Mouse (Mus musculus) heart, adult 2 months (tissue): ENCODE data around the gene Zfp202. TPM values are rescaled to one million over a fixed set of nuclear protein-coding genes. Genes with fewer than 3 reads are reported as not detected.

Experiments
- DNase-seq, 2 experiments: peaks; one replicate each; pipeline ENCODE4 v3.0.0; 2021
- H3K27ac ChIP-seq: fragments of 200-600 bp; 2 replicates; pipeline ENCODE4 v1.8.1; 2022
- H3K27me3 ChIP-seq: fragments of 200-500 bp; 2 replicates; pipeline ENCODE4 v1.6.1; 2012; ENCODE audit warnings: mild to moderate bottlenecking, low read length, inconsistent platforms, mixed read lengths; ENCODE audit not compliant: control insufficient read depth, insufficient read depth
- H3K36me3 ChIP-seq: fragments of 200-500 bp; 2 replicates; pipeline ENCODE4 v1.6.1; 2012; ENCODE audit warnings: low read length, inconsistent platforms; ENCODE audit not compliant: control insufficient read depth, insufficient read depth
- H3K4me1 ChIP-seq: fragments of 200-500 bp; 2 replicates; pipeline ENCODE4 v1.6.1; 2011; ENCODE audit warnings: low read length; ENCODE audit not compliant: control insufficient read depth, insufficient read depth
- H3K4me3 ChIP-seq: fragments of 200-600 bp; 2 replicates; pipeline ENCODE4 v1.8.1; 2022
- H3K79me2 ChIP-seq: fragments of 200-500 bp; replicated peaks from 2 replicates; pipeline ENCODE4 v1.6.1; 2012; ENCODE audit warnings: mild to moderate bottlenecking, inconsistent platforms, low read length, moderate library complexity, mixed read lengths; ENCODE audit not compliant: control insufficient read depth, insufficient read depth
- H3K9ac ChIP-seq: fragments of 200-500 bp; 2 replicates; pipeline ENCODE4 v1.6.1; 2012; ENCODE audit warnings: low read depth, mild to moderate bottlenecking, control low read depth, inconsistent platforms, low read length, mixed read lengths
- CTCF ChIP-seq: fragments of 200-600 bp; IDR thresholded peaks from 2 replicates; pipeline ENCODE4 v1.8.1; 2022; ENCODE audit warnings: antibody characterized with exemption, mild to moderate bottlenecking, moderate library complexity
- EP300 ChIP-seq: fragments of 200-500 bp; IDR thresholded peaks from 2 replicates; pipeline ENCODE4 v1.6.1; 2011; ENCODE audit warnings: low read depth, low read length, control low read depth; ENCODE audit not compliant: insufficient read depth
- POLR2A ChIP-seq: fragments of 200-500 bp; IDR thresholded peaks from 2 replicates; pipeline ENCODE4 v1.6.1; 2011; ENCODE audit warnings: mild to moderate bottlenecking, low read depth, low read length, control low read depth; ENCODE audit not compliant: insufficient read depth
- WGBS: fragments of 180-500 bp; shearing (Covaris S2); methylation state at CpG from one replicate; pipeline ENCODE4 v1.1.7; 2018; 5-methylcytosine and 5-hydroxymethylcytosine counted together
- intact Hi-C: fragments of 180-260 bp; cut with DNase I; formaldehyde crosslinking; loops from one replicate; pipeline ENCODE4 v1.15.1; 2025
- polyA plus RNA-seq: library from polyadenylated mRNA; depleted of rRNA; stranded (reverse); fragments of >200 nt; gene quantifications from 2 replicates; pipeline ENCODE4 v1.2.3, GENCODE M21; 2012; rRNA removed
- total RNA-seq, 2 experiments: library from RNA; stranded (reverse); gene quantifications; 2 replicates each; pipeline ENCODE4 v1.2.3; 2021

The Zfp202 gene
- total and polyA plus RNA-seq, 3 experiments, result 1.2 to 2.8 (median 2.7) TPM

DNA sequence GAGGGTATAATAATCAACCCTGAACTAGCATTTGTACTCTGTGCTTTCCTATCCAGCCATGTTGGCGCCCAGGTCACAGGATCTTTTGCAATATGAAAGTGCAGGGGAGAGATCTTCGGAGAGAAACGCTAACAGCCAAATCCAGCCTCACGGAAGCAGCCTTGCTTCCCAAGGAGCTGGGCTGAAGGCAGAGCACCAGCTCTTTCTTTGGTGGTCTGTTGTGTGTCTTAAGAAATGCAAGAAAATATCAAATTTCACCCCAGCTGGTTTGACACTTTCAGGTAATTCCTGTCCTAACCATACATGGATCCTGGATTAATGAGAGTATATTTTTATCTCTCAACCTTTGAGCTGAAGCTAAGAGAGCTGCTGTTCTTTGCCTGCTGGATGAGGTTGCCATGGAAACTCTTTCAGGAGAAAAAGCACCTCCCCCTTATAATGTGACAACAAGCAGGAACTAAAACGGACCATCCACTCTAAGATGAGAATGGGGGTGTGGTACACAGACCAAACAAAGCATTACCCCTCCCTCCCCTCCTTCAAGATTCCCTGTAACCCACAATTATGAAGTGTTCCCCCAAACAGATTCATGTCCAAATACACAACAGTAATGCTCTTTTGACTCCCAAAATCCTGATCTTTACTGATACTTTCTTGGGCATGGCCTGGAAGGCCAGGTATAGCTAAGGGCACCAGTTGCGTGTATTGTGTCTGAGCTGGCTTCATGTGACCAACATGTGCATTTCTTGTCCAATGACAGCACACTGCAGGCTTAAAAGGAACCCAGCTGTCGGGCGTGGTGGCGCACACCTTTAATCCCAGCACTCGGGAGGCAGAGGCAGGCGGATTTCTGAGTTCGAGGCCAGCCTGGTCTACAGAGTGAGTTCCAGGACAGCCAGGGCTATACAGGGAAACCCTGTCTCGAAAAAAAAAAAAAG, 50.1 kb downstream of the Zfp202 start:
- intact Hi-C loops, result no loop called here
- Histone ChIP-seq H3K79me2 (no peaks in the 10 kb centered on the region), H3K36me3 (no peaks in the 10 kb centered on the region; the same call in 1 of the 2 replicates), H3K4me3 (peak overlapping the region; percentile 45), H3K4me1 (no peaks in the 10 kb centered on the region), H3K27ac (peak overlapping the region; percentile 23), H3K27me3 (no peaks in the 10 kb centered on the region), H3K9ac (peak overlapping the region; percentile 38)
- TF ChIP-seq POLR2A, result no peak
- TF ChIP-seq CTCF, result no peak
- DNase-seq, result no peak
- 61% methylated on average over 13 of the region's 13 CpGs for WGBS

DNA sequence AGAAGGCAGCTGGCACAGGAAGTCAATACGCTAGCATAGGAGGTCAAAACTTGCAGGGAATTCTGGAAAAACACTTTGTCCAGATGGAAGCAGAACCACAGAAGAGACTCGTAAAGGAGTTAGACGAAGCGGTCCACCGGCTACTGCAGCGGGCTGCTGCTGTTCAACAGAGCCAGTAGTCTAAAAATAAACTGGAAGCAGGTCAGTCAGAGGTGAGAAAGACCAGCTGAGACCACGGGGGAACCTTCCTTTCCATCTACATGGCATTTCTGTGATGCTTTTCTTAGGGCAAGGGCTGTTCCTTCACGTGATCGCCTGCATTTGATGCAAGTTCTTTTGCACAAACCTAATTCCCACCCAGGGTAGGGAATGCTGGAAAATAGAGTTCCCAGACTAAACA, 53.4 kb downstream of the Zfp202 start:
- TF ChIP-seq POLR2A, result no peak
- Histone ChIP-seq H3K27me3 (no peaks in the 10 kb centered on the region), H3K36me3 (no peaks in the 10 kb centered on the region; the same call in none of the 2 replicates), H3K9ac (no peak overlapping the region), H3K4me1 (peaks cover 2% of the 10 kb centered on the region), H3K79me2 (no peaks in the 10 kb centered on the region), H3K4me3 (no peak overlapping the region), H3K27ac (no peak overlapping the region)
- 25% methylated on average over 9 of the region's 9 CpGs for WGBS
- intact Hi-C loops, result no loop called here
- no peak for DNase-seq

DNA sequence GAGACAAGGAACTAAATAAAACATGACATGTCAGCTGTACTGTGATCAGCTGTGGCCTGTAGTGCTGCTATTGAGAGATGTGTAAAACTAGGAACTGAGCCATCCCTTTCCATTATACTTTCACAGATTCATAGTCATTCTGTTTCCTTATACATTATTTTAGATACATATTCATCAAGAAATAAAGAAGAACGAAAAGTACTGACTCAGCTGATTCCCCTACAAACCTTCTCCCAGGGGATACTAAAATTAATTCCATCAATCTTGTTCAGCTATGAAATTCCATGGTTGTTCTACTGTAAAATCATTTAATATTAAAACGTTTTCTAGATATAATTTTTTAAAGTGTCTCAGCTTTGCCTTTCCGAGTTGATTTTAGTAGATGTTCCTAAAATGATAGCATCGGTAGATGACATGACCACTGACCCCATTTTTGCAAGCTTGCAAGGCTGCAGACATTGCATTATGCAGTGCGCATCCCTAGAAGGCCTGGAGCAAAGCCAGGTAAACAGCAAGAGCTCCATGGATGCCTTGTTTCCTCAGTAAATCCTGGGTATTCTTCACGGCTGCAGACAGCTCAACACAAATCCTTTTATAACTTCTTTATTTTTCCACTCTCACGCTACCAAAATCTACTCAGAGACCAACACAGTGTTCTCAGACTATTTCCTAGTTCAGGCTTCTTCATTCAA, 54.0 kb downstream of the Zfp202 start:
- Histone ChIP-seq H3K27ac (no peak overlapping the region), H3K9ac (no peak overlapping the region), H3K36me3 (no peaks in the 10 kb centered on the region; the same call in none of the 2 replicates), H3K4me3 (no peak overlapping the region), H3K79me2 (no peaks in the 10 kb centered on the region), H3K27me3 (no peaks in the 10 kb centered on the region), H3K4me1 (peaks cover 2% of the 10 kb centered on the region)
- intact Hi-C loops, result no loop called here
- 80% methylated on average over 7 of the region's 7 CpGs for WGBS
- DNase-seq, result no peak
- TF ChIP-seq EP300 (no peak), CTCF (no peak), POLR2A (no peak)

DNA sequence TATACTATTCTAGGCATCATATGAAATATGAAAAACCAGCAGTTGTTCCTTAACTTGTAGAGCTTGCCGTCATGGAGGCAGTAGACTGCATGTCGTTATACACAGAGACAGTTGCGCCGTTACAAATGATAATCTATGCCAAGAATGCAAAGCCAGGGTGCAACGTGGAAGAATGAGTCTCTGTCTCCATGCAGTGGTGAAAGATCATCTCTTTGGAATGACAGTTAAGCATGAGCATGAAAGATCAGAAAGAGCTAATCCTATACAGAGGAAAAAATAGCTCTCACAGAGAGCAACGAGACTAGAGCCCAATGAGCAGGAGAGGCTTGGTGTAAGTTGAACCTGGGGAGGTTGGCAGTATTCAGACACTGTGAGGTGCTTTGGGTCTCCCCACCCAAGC, 54.6 kb downstream of the Zfp202 start:
- intact Hi-C loops, result no loop called here
- no peak overlapping the region for H3K27ac ChIP-seq
- WGBS, result 73% methylated on average over 6 of the region's 6 CpGs

DNA sequence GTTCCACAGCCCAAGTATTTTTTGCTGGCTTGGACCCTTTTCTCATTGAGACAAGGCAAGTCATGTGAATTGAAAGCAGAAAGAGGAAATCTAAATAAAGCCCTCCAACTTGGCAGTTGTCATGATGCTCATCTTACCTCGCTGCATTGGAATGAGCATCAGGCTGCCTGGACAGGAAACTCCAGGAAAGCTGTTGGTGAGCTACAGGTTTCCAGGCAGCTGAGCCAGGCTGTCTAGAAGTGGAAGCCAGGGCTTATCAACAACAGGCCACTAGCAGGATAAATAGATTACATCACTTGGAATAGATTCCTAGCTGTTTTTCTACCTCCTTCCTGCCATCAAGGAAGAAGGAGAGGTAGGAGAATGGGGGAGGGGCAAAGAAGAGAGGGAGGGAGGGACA, 57.0 kb downstream of the Zfp202 start:
- H3K36me3 ChIP-seq, result no peaks in the 10 kb centered on the region; the same call in none of the 2 replicates
- DNase-seq, result peak in 1 of 2 experiments; percentile 18
- no peak overlapping the region for H3K4me3 ChIP-seq
- H3K4me1 ChIP-seq, result peaks cover 2% of the 10 kb centered on the region
- no peaks in the 10 kb centered on the region for H3K79me2 ChIP-seq
- WGBS, result 8% methylated on average over 1 of the region's 1 CpGs
- no peak for TF ChIP-seq POLR2A
- no peak for TF ChIP-seq EP300
- no peak for TF ChIP-seq CTCF
- peak overlapping the region; percentile 33; the same call in 1 of the 2 replicates for H3K27ac ChIP-seq
- intact Hi-C loops, result no loop called here
- no peaks in the 10 kb centered on the region for H3K27me3 ChIP-seq
- H3K9ac ChIP-seq, result no peak overlapping the region

More for the DNA sequence above, 54.6 kb downstream of the Zfp202 start:
- H3K79me2 ChIP-seq, result no peaks in the 10 kb centered on the region
- no peak for DNase-seq
- H3K9ac ChIP-seq, result no peak overlapping the region
- no peak overlapping the region for H3K4me3 ChIP-seq
- H3K27me3 ChIP-seq, result no peaks in the 10 kb centered on the region
- no peaks in the 10 kb centered on the region; the same call in none of the 2 replicates for H3K36me3 ChIP-seq
- TF ChIP-seq POLR2A (no peak), EP300 (no peak), CTCF (no peak)
- peaks cover 2% of the 10 kb centered on the region for H3K4me1 ChIP-seq

DNA sequence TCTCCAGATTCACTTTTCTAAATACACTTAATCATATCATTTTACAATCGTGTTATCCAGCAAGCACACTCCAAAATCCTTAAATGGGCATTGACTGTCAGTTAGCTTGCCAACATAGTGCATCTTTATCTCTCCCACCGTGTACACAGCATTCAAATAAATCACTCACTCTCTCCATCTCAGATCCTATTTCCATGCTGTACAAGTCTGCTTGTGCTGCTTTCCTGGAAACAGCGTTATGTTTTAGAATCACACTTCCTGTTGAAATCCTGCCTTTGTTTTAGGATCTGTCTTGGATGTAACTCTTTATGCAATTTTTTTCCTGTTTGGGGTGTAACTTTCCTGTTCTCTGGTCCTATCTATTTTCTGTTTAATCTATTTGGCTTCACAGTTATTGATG, 60.3 kb downstream of the Zfp202 start:
- Histone ChIP-seq H3K27me3 (no peaks in the 10 kb centered on the region), H3K36me3 (no peaks in the 10 kb centered on the region; the same call in 1 of the 2 replicates), H3K4me1 (peaks cover 2% of the 10 kb centered on the region), H3K4me3 (no peak overlapping the region), H3K9ac (no peak overlapping the region), H3K79me2 (no peaks in the 10 kb centered on the region), H3K27ac (no peak overlapping the region)
- TF ChIP-seq EP300 (no peak), CTCF (no peak), POLR2A (no peak)
- WGBS, result 18% methylated on average over 3 of the region's 3 CpGs
- no peak for DNase-seq
- intact Hi-C loops, result no loop called here

Other genes with a start within 250 kb of the Zfp202 start
- not detected for gene Olfr975, start 240.3 kb upstream of the Zfp202 start, total RNA-seq
- gene Olfr975, start 240.3 kb upstream of the Zfp202 start, polyA plus RNA-seq, result not detected in 2 replicates
- gene Olfr976, start 231.2 kb upstream of the Zfp202 start, total RNA-seq, result not detected
- not detected in 2 replicates for gene Olfr976, start 231.2 kb upstream of the Zfp202 start, polyA plus RNA-seq
- not detected for gene Olfr978, start 200.2 kb upstream of the Zfp202 start, total RNA-seq
- gene Olfr978, start 200.2 kb upstream of the Zfp202 start, polyA plus RNA-seq, result not detected in 2 replicates
- not detected for gene Olfr979, start 188.9 kb upstream of the Zfp202 start, total RNA-seq
- not detected in 2 replicates for gene Olfr979, start 188.9 kb upstream of the Zfp202 start, polyA plus RNA-seq
- gene Olfr980, start 182.7 kb upstream of the Zfp202 start, total RNA-seq, result not detected
- not detected in 2 replicates for gene Olfr980, start 182.7 kb upstream of the Zfp202 start, polyA plus RNA-seq
- gene Olfr981, start 170.9 kb upstream of the Zfp202 start, total RNA-seq, result not detected
- gene Olfr981, start 170.9 kb upstream of the Zfp202 start, polyA plus RNA-seq, result not detected in 2 replicates
- gene Olfr982, start 118.5 kb upstream of the Zfp202 start, total RNA-seq, result not detected
- gene Olfr982, start 118.5 kb upstream of the Zfp202 start, polyA plus RNA-seq, result not detected in 2 replicates
- gene Olfr983, start 98.7 kb upstream of the Zfp202 start, total RNA-seq, result not detected
- not detected in 2 replicates for gene Olfr983, start 98.7 kb upstream of the Zfp202 start, polyA plus RNA-seq
- gene Olfr984, start 78.1 kb upstream of the Zfp202 start, total RNA-seq, result not detected
- gene Olfr984, start 78.1 kb upstream of the Zfp202 start, polyA plus RNA-seq, result not detected in 2 replicates
- not detected for gene Olfr985, start 62.1 kb upstream of the Zfp202 start, total RNA-seq
- not detected in 2 replicates for gene Olfr985, start 62.1 kb upstream of the Zfp202 start, polyA plus RNA-seq
- gene Tmem225, start 44.2 kb upstream of the Zfp202 start, total RNA-seq, result not detected
- gene Tmem225, start 44.2 kb upstream of the Zfp202 start, polyA plus RNA-seq, result not detected in 2 replicates
- gene Olfr986, start 11.4 kb upstream of the Zfp202 start, total RNA-seq, result not detected
- gene Olfr986, start 11.4 kb upstream of the Zfp202 start, polyA plus RNA-seq, result not detected in 2 replicates
- 1 to 10 TPM in 1 of 2 experiments, under 1 TPM in 1; 0.70 to 2.0 TPM for gene Scn3b, start 76.9 kb downstream of the Zfp202 start, total RNA-seq
- 0.91 and 0.96 TPM in 2 replicates for gene Scn3b, start 76.9 kb downstream of the Zfp202 start, polyA plus RNA-seq